Mouse (Mus musculus) cerebellum, postnatal 25 days (tissue): ENCODE data around the gene Morn3.

Experiments
- DNase-seq, 2 experiments: peaks; one replicate each; pipeline ENCODE4 v3.0.0; 2021; ENCODE audit warnings: mixed read lengths in 2 of 2

Morn3 gene

GRCm38 (mm10) chr5:123059757-123060520 lies 13.1 kb upstream of the Morn3 start:
- peak; percentile 43 to 70 for DNase-seq

DNA sequence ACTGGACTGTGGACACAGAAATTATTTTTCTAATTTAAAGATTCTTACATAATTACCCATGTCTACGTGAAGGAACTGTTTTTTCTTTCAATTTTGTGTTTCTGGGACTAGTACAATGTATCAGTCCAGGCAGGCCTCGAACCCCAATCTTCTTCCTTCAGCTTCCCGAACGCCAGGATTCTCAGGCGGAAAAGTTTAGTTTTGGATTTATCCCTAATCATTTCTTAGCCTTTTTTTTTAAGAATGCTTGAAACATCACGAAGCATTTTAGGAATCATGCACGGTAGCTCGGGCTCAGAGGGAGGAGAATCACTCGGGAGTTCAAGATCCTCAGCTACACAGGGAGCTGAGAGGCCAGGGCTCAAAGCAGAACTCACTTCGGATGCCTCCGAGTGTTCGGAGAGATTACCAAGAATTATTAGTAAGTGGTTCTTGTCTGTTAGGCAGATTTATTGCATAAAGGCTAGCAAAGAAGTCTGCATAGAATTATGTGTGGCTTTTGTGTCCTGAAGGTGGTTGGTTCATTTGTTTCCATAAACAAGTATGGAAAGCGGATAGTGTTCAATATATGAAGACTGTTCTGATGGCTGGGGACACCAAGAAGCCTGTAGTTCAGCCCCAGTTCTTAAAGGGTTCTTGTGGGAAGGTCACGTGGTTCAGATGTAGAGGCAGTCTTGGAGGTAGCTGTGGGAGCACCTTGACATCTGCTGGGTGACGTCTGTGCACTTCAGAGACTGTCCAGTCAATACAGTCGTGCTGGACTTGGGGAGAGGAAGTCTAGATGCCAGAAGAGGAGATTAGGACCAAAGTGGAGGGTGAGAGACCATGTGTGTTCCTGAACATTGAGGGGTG lies 11.7 kb upstream of the Morn3 start:
- no peak for DNase-seq

DNA sequence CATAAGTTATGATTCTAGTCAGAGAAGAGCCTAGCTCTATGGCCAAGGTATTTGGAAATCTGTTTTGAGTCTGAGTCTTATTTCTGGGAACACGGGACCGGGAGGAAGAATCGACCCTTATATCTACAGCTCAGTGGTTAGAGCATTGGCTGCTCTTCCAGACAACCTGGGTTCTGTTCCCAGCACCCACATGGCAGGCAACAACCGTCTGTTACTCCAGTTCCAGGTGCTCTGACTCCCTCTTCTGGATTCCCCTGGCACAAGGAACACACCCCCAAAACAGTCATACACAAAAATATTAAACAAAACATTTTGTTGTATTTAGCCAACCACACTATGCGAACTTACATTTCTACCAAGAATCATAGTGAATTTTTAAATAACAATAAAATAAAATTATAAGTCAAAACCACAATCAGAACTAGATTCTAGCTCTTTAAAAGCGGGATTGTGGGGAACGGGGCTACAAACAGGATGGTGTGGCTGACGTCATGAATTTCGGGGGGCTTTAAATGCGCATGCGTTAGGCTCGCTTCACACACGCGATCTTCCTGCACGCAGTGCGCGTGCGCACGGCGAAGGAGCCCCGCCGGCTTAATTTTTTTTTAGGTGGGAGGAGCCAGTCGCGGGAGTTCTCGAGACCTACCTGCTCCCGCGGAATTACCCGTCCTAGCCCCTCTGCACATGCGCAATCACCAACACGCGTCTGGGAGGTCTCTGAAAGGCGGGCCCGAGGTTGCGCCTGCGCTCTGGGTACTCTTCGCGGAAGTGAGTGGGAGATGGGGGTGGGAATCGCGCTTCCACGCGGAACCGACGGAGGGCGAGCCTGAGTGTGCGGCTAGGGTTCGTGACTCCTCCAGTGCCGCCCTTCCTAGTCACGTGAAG lies 10.8 kb upstream of the Morn3 start:
- DNase-seq, result peak; percentile 97 to 99

DNA sequence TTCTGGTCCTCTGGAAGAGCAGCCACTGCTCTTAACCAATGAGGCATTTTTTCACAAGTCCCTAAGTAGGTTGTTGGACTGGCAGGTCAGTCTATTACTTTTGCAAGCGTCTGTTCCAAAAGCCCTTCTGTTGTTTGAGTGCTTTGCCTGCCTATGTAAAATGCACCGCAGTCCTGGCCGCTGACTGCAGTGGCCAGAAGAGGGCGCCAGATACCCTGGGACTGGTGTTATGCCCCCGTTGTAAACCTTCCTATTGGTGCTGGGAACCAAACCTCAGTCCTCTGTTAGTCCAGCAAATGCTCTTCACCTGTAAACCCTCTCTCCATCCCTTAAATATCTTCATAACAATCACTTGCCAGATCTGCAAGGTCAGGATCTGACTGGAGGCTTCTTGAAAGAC lies 4.9 kb upstream of the Morn3 start:
- no peak for DNase-seq

DNA sequence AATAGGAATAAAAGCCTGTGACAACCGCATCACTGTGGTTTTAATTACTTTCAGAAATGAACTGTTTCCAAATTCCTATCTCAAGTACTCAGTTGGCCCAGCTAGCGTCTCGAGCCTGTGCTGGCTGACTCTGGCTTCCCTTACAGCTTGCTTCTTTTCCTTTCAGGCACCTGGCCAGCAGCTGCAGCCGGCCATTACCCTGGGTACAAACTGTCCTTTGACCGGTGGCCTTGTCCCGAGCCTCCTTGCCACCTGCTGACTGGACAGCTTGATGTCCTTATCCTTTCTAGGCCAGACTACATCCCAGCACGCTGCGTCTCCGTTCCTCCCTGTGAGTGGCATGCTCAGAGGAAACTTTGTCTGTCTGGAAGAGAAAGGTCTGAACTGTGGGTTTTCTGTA lies 4.1 kb upstream of the Morn3 start:
- no peak for DNase-seq

DNA sequence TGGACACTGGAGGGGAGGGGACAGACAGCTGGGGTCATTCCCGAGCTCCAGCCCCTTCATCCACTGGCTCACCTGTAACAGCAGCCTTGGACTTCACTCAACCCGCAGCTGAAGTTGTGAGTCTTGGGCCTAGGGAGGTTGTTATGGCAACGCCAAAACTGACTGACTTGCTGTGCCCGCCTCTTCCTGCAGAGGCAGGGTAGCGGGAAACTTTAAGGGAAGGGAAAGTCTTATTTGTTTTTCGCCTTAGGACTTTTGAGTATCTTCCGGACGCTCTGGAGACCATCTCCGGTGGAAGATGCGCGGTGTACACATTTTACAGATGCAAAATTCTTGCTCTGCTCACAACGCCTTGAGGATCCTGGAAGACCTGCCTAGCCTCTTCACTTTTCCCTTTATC lies 2.5 kb upstream of the Morn3 start:
- no peak for DNase-seq

DNA sequence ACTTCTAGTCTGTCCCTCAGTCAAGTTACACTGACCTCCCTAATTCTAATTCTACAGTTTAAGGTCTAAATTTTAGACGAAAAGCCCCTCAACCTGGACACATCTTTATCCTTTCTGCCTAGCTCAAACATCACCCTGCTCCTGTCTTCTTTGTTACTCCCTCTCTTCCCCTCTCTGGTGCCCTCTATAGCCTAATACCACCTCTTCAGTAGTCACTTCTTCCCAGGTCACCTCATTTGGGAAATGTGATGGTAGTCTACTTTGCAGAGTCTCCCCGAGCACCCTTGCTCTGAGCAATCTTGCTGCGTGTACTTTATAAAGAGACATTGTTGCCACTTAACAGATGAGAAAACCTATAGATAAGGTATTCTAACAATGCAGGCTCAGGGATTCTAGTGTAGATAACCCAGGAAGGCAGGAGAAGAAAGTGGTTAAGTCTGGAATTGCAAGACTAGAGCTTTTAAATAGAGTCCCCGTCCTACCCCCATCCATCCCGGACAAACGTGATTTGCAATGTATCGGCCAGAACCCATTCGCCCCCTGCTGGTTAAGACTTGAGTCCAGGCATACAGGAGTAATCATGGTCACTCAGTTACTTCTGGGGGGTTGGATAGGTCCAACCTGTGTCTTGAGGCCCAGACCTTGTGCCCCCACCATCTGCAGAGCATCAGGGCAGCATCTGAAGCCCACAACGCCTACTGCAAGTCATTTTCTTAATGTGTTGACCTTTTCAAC lies 1.1 kb downstream of the Morn3 start:
- peak in 1 of 2 experiments; percentile 69 for DNase-seq

- DNase-seq, result peak in 1 of 2 experiments; percentile 47
These were observed 3.0 kb downstream of the Morn3 start for GRCm38 (mm10) chr5:123043856-123044255.

GRCm38 (mm10) chr5:123040796-123041195 lies 6.0 kb downstream of the Morn3 start:
- no peak for DNase-seq

DNA sequence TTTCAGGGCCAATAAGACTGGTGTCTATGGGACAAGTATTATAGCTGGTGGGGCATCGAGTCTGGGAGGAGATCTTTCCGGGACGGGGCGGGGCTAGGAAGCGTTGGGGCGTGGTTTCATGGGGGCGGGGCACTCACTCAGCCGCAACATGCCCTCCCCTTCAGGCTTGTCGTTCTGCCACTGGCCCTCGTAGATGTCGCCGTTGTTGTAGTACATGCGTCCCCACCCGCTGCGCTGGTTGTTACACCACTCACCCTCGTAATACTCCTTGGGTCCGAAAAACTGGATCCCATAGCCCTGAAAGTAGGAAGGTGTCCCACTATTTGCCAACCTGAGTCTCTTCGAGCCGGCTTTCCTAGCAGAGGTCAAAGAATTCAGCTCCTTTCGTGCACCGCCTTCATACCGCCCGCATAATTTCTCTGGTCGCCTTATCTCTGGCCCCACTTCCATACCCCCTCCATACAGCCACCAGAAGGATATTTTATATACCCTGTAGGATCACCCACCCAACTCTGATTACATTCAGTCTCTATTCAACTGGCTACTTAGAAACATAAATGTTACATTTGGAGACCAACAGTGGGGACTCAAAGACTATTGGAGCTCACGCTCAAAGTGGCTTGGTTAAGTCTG lies 7.6 kb downstream of the Morn3 start:
- peak in 1 of 2 experiments; percentile 53 for DNase-seq

GRCm38 (mm10) chr5:123038115-123038514 lies 8.7 kb downstream of the Morn3 start:
- DNase-seq, result no peak

DNA sequence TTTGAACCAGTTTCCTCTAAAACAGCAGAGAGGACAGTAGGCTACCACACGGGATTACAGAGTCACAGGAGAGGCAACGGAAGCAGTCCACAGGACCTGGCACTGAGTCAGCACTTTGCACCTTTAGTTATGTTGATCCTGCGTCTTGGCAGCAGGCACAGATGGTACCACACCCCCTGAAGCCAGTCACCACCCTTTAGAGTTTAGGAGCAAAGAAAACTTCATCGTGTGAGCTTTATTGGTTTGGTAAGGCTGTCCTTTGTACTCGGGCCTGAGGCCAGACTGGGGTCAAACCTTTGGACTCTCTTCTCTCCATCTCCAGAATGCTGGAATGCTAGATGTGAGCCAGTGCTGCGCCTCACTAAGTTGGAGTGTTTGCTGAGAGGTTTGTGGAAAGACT lies 11.3 kb downstream of the Morn3 start:
- peak in 1 of 2 experiments; percentile 67 for DNase-seq

- no peak for DNase-seq
These were observed 11.7 kb downstream of the Morn3 start for GRCm38 (mm10) chr5:123035089-123035488.

DNA sequence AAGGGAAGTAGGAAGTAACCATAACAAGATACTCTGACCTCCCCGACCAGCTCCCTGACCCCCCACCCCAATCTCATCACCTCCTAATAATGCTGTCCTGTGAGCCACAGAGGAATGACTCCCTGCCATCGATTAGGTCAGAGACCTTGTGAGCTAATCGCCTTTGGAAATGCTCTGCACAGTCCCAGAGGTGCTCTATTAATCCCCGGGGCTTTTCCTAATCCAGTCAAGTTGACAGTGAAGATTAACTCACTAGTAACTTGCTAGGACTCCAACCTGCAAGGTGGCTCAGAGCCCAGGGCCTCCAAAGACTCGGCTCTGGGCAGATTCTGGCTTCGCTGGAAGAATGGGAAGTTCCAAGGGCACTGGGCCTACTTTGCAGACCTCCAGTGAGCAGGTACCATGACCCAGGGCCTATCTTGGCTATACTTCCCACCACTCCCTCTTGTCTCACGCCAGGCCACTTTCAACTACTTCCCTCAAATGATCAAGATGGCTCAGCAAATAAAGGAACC lies 13.1 kb downstream of the Morn3 start:
- DNase-seq, result no peak

DNA sequence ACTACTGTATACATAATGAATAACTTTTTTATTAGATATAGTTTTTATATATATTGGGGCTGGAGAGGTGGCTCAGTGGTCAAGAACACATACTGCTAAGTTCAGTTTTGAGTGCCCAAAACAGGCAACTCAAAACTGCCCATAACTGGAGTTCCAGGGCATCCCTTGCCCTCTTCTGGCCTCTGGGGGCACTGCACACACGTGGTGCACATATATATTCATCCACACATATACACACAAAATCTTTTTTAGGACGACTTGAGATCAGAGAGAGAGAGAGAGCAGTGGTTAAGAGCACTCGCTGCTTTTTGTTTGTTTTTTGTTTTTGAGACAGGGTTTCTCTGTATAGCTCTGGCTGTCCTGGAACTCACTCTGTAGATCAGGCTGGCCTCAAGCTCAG lies 15.5 kb downstream of the Morn3 start:
- DNase-seq, result no peak

- DNase-seq, result no peak
These were observed 17.1 kb downstream of the Morn3 start for GRCm38 (mm10) chr5:123029729-123030128.

DNA sequence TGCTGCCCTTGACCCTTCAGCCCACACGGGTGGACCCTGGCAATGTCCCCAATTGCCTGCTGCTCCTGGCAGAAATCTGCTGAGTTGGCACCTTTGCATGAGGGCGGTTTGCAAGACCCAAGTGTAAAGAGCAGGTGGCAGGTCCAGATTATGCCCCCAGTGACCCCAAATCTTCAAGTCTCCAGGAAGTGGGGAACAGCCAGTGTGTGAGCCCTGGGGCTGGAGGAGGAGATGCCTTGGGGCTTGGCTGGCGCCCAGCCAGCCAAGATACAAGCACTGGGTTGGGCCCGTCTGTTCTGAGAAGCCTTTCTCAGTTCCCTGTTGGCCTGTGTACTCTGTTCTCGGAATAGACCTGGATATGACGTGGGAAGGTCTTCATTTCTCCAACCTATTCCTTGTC lies 19.4 kb downstream of the Morn3 start:
- no peak for DNase-seq

DNA sequence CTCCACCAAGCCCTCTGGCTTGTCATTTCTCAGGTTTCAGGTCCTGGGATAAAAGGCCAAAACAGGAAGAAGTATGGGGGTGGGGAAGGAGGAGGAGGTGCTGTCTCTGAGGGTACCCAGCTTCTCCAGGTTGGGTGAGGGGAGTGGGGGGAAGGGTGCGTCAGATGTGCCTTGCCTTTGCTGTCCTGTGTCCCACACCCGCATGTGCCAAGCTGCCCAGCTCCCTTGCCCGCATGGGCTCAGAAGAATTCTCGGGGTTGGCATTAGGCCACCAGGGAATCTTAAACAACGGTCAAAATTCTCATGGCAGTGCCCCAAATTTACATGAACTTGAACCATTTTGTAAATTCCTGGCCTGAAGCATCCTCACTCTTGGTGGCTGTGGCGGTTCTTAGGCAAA lies 20.4 kb downstream of the Morn3 start:
- no peak for DNase-seq

DNA sequence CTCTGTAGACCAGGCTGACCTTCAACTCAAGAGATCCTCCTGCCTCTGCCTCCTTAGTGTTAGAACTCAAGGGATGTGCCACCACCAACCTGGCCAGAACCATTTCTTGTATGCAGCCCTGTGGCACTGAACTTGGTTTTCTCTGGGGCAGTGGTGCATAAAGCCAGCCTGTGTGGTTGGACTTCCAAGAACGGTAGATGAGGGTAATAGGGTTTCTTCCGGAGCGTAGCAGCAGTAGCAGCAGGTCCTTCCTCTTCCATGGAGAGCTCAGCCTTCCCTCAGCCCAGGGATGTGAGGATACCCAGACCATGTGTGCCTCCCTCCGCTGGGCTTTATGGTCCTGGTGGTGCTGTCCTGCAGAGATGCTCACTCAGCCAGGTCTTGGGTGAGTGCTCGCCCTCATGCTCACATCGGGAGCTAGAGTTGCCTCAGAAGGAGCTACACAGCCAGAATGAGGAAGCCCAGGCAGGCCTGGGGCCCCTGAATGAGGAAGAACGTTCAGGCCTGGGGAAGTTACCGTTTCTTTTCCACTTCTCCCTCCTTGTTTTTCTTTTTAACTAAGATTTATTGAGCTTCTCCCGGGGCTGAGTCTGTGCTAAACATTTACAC lies 21.7 kb downstream of the Morn3 start:
- DNase-seq, result no peak

DNA sequence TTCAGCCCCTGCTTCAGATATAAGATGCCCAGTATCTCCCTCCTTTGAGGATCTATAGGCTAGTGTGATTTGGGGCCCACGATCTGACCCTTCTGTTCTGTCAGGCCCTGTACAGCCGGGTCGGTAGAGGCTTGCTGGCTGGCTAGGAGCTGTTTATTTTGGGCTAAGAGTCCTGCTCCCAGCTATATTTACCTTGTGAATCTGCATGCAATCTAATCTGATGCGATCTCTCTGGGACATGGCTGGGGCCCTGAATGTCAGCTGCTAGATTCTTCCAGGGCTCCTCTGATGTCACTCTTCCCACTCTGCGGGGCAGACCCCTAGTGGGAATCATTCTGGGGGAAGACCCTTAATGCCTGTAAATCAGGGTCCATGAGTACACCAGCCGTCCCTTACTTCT lies 22.5 kb downstream of the Morn3 start:
- no peak for DNase-seq

DNA sequence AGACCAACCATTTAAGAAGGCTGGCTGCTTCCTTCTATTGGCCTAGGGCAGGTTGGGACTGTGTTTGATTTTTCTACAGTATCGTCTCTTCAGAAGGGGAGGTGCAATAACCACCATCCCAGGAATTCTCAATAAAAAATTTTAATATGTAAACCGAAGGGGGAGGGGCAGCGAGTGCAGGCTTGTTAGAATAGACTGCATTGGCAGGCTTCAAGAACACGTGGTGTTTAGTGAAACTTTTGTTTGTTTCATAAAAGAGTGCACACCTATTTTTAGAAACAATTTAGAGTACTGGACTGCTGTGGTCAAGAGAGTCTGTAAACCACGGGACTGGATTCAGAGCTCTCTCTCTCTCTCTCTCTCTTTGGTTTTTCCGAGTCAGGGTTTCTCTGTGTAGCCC lies 23.8 kb downstream of the Morn3 start:
- DNase-seq, result no peak
